Mouse (Mus musculus) heart, adult 2 months (tissue): ENCODE measurements around the gene Manbal. TPM values are rescaled to one million over a fixed set of nuclear protein-coding genes. Genes with fewer than 3 reads are reported as not detected.
A peak's percentile ranks its signal among the peaks of the same experiment; 100 is the strongest.

ENCODE experiments used
- DNase-seq, 2 experiments: peaks; one replicate each; pipeline ENCODE4 v3.0.0; 2021
- H3K27ac ChIP-seq: fragments of 200-600 bp; 2 replicates; pipeline ENCODE4 v1.8.1; 2022
- H3K27me3 ChIP-seq: fragments of 200-500 bp; 2 replicates; pipeline ENCODE4 v1.6.1; 2012; ENCODE audit warnings: mild to moderate bottlenecking, low read length, inconsistent platforms, mixed read lengths; ENCODE audit not compliant: control insufficient read depth, insufficient read depth
- H3K36me3 ChIP-seq: fragments of 200-500 bp; 2 replicates; pipeline ENCODE4 v1.6.1; 2012; ENCODE audit warnings: low read length, inconsistent platforms; ENCODE audit not compliant: control insufficient read depth, insufficient read depth
- H3K4me1 ChIP-seq: fragments of 200-500 bp; 2 replicates; pipeline ENCODE4 v1.6.1; 2011; ENCODE audit warnings: low read length; ENCODE audit not compliant: control insufficient read depth, insufficient read depth
- H3K4me3 ChIP-seq: fragments of 200-600 bp; 2 replicates; pipeline ENCODE4 v1.8.1; 2022
- H3K79me2 ChIP-seq: fragments of 200-500 bp; replicated peaks from 2 replicates; pipeline ENCODE4 v1.6.1; 2012; ENCODE audit warnings: mild to moderate bottlenecking, inconsistent platforms, low read length, moderate library complexity, mixed read lengths; ENCODE audit not compliant: control insufficient read depth, insufficient read depth
- H3K9ac ChIP-seq: fragments of 200-500 bp; 2 replicates; pipeline ENCODE4 v1.6.1; 2012; ENCODE audit warnings: low read depth, mild to moderate bottlenecking, control low read depth, inconsistent platforms, low read length, mixed read lengths
- CTCF ChIP-seq: fragments of 200-600 bp; IDR thresholded peaks from 2 replicates; pipeline ENCODE4 v1.8.1; 2022; ENCODE audit warnings: antibody characterized with exemption, mild to moderate bottlenecking, moderate library complexity
- EP300 ChIP-seq: fragments of 200-500 bp; IDR thresholded peaks from 2 replicates; pipeline ENCODE4 v1.6.1; 2011; ENCODE audit warnings: low read depth, low read length, control low read depth; ENCODE audit not compliant: insufficient read depth
- POLR2A ChIP-seq: fragments of 200-500 bp; IDR thresholded peaks from 2 replicates; pipeline ENCODE4 v1.6.1; 2011; ENCODE audit warnings: mild to moderate bottlenecking, low read depth, low read length, control low read depth; ENCODE audit not compliant: insufficient read depth
- WGBS: fragments of 180-500 bp; shearing (Covaris S2); methylation state at CpG from one replicate; pipeline ENCODE4 v1.1.7; 2018; 5-methylcytosine and 5-hydroxymethylcytosine counted together
- intact Hi-C: fragments of 180-260 bp; cut with DNase I; formaldehyde crosslinking; loops from one replicate; pipeline ENCODE4 v1.15.1; 2025
- polyA plus RNA-seq: library from polyadenylated mRNA; depleted of rRNA; stranded (reverse); fragments of >200 nt; gene quantifications from 2 replicates; pipeline ENCODE4 v1.2.3, GENCODE M21; 2012
- total RNA-seq, 2 experiments: library from RNA; stranded (reverse); gene quantifications; 2 replicates each; pipeline ENCODE4 v1.2.3; 2021

Gene Manbal
- total and polyA plus RNA-seq, 3 experiments = 14.5 to 44.2 (median 20.1) TPM

DNA sequence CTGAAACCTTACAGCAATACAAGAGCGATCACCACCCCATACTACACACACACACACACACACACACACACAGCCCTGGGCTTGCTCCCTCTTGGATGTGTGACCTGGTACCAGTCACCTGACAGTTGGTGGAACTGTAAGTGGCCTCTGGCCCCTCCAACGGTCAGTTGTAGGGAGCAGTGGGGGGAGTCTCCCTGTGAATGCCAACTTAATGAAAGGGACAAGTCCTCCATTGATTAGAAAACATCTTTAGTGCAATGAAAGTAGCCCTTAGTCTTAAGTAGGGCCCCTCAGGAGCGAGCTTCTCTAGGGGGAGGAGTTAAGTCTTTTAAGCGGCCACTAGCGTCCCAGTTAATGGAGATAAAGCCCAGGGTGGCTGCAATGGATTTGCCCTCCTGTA, 39.3 kb upstream of the Manbal start:
- 69% methylated on average over 5 of the region's 5 CpGs for WGBS
- Histone ChIP-seq H3K79me2 (no peaks in the 10 kb centered on the region), H3K4me3 (no peak overlapping the region), H3K9ac (no peak overlapping the region), H3K4me1 (no peaks in the 10 kb centered on the region), H3K27ac (no peak overlapping the region), H3K36me3 (no peaks in the 10 kb centered on the region), H3K27me3 (no peaks in the 10 kb centered on the region)
- intact Hi-C loops = no loop called here
- no peak for TF ChIP-seq CTCF
- DNase-seq = no peak

DNA sequence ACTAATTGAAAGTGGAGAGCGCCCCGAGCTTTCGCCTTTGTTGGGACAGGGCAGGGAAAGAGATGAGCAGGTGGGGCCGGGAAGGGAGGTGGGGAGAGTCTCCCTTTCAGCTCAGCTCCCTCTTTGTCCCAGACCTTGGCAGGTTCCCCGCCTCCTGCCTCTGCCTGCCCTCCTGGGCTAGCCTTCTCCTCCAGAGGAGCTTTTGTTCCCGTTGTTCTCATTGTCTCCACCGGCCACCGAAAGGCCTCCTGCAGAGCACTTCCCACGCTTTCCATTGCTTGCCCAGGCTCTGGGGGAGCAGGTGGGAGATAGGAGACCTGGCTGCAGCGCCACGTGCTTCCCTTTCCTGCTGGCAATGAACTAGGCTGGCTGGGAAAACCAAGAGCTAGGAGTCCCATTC, 38.8 kb upstream of the Manbal start:
- 41% methylated on average over 11 of the region's 11 CpGs for WGBS
- Histone ChIP-seq H3K79me2 (no peaks in the 10 kb centered on the region), H3K27me3 (no peaks in the 10 kb centered on the region), H3K9ac (no peak overlapping the region), H3K36me3 (no peaks in the 10 kb centered on the region), H3K4me1 (no peaks in the 10 kb centered on the region), H3K27ac (no peak overlapping the region), H3K4me3 (no peak overlapping the region)
- no peak for DNase-seq
- TF ChIP-seq POLR2A (no peak), EP300 (no peak), CTCF (no peak)
- intact Hi-C loops = no loop called here

DNA sequence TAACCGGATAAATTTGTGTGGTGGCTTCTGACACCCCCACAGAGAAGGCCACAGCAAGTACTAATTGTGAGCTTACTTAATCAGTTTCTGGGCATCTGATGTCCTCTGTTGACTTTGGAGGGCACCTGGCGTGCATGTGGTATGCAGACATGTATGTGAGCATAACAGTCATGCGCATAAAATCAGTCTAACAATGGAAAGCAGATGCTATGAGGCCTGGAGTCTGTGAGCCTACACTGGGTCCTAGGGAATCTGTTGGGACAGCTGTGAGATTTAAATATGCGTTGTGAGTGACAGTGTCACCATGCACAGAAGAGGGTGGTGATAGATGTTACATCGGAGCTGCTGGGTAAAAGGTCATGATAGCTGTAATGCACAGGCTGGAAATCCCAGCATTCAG, 35.3 kb upstream of the Manbal start:
- no peak overlapping the region for H3K27ac ChIP-seq
- H3K4me3 ChIP-seq = no peak overlapping the region
- no peak for DNase-seq
- H3K36me3 ChIP-seq = no peaks in the 10 kb centered on the region
- intact Hi-C loops = no loop called here
- H3K9ac ChIP-seq = no peak overlapping the region
- H3K4me1 ChIP-seq = no peaks in the 10 kb centered on the region
- no peaks in the 10 kb centered on the region for H3K79me2 ChIP-seq
- no peaks in the 10 kb centered on the region for H3K27me3 ChIP-seq
- TF ChIP-seq POLR2A (no peak), CTCF (no peak), EP300 (no peak)
- WGBS = 77% methylated on average over 5 of the region's 5 CpGs

DNA sequence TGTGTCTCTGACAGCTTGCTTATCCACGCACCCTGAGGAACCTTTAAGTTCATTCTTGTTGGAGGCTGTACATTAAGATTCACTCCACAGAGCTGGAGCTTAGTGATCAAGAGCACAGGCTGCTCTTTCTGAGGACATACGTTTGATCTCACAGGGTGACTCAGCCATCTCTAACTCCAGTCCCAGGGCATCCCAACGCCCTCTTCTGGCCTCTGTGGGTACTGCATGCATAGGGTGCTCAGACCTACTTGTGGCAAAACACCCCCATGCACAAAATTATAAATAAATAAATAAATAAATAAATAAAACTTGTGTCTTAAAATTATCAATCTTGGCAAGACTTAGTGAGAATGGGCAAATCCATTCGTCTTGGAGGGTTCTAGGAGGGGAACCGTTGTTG, 28.7 kb upstream of the Manbal start:
- no peak overlapping the region for H3K9ac ChIP-seq
- H3K36me3 ChIP-seq = no peaks in the 10 kb centered on the region
- H3K79me2 ChIP-seq = no peaks in the 10 kb centered on the region
- WGBS = 40% methylated on average over 5 of the region's 5 CpGs
- TF ChIP-seq CTCF = peak; percentile 72
- TF ChIP-seq EP300 = no peak
- no peaks in the 10 kb centered on the region for H3K27me3 ChIP-seq
- no peak overlapping the region for H3K27ac ChIP-seq
- no peak overlapping the region for H3K4me3 ChIP-seq
- peak; percentile 33 to 55 for DNase-seq
- intact Hi-C loops = no loop called here
- no peaks in the 10 kb centered on the region for H3K4me1 ChIP-seq

DNA sequence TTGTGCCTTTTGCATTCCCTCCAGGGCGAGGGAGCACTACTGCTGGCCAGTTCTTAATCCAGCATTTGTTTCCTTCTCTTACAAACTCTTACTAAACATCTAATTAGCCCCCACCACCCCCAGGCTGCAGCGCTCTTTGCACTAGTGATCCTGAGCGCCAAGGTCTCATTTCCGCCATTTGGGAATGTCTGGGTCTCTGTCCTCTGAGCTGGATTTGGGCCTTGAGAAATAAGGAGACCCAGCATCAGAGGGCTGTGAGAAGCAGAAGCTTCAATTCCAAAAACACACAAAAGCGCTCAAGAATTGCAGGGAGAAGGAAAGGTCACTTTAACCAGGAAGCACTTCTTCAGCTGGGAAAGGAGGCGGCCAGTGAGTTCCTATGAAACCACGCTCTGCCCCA, 27.9 kb upstream of the Manbal start:
- intact Hi-C loops = no loop called here
- H3K27ac ChIP-seq = no peak overlapping the region
- no peaks in the 10 kb centered on the region for H3K4me1 ChIP-seq
- no peak overlapping the region for H3K9ac ChIP-seq
- TF ChIP-seq POLR2A = no peak
- no peak for TF ChIP-seq EP300
- no peak for TF ChIP-seq CTCF
- no peak overlapping the region for H3K4me3 ChIP-seq
- no peaks in the 10 kb centered on the region for H3K79me2 ChIP-seq
- DNase-seq = no peak
- H3K36me3 ChIP-seq = no peaks in the 10 kb centered on the region
- WGBS = 74% methylated on average over 7 of the region's 7 CpGs
- no peaks in the 10 kb centered on the region for H3K27me3 ChIP-seq

DNA sequence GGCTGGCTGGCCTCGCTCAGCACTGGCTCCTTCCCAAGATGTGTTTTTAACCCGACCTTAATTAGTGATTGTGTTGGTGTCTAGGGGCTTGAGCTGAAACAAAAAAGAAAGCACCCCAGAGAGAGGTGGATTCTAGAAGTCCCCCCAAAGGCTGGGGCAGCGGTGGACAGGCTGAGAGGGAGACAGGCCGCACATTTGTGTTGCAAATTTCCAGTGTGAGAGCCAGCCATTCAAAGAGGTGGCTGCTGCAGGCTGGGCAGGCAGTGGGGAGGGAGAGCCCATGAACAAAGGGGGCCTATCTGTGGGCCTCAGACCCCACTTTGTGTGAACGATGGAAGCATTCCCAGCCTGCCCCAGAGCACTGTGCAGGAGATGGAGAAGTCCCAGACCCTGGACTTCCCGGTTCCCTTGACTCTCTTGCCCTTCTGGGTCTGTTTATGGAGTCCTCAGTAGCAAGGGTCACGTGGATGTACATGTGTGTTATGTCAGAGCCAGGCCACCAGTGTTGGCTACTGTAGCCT, 27.1 kb upstream of the Manbal start:
- 45% methylated on average over 7 of the region's 7 CpGs for whole genome bisulfite sequencing
- peak; percentile 24 to 43 for DNase-seq
- intact Hi-C loops = no loop called here

More for the DNA sequence above, 27.1 kb upstream of the Manbal start:
- no peaks in the 10 kb centered on the region for H3K27me3 ChIP-seq
- no peaks in the 10 kb centered on the region for H3K79me2 ChIP-seq
- no peak overlapping the region for H3K27ac ChIP-seq
- H3K4me3 ChIP-seq = no peak overlapping the region
- H3K9ac ChIP-seq = no peak overlapping the region
- TF ChIP-seq EP300 = no peak
- H3K4me1 ChIP-seq = no peaks in the 10 kb centered on the region
- no peaks in the 10 kb centered on the region for H3K36me3 ChIP-seq
